Mouse (Mus musculus) stomach, embryonic 14.5 days (tissue): ENCODE measurements around the gene Sdha. TPM values are rescaled to one million over a fixed set of nuclear protein-coding genes. Genes with fewer than 3 reads are reported as not detected.

Experiments used
- ATAC-seq: fragments of 200-750 bp; cut with Nextera tagmentation; 2 replicates; pipeline ENCODE4 v1.8.0; 2017; ENCODE audit warnings: low read depth, moderate TSS enrichment; ENCODE audit not compliant: insufficient number of reproducible peaks, insufficient read depth, low FRiP score
- H3K27ac ChIP-seq: fragments of 300-500 bp; sonication (generic); 2 replicates; pipeline ENCODE4 v1.5.1; 2014; ENCODE audit warnings: mild to moderate bottlenecking, low read length, moderate library complexity, mixed read lengths
- H3K27me3 ChIP-seq: fragments of 300-500 bp; sonication (generic); 2 replicates; pipeline ENCODE4 v1.6.1; 2014; ENCODE audit warnings: low read length, control low read depth, mixed read lengths; ENCODE audit not compliant: control insufficient read depth, insufficient read depth
- H3K36me3 ChIP-seq: fragments of 300-500 bp; sonication (generic); 2 replicates; pipeline ENCODE4 v1.6.1; 2014; ENCODE audit warnings: mild to moderate bottlenecking, control low read depth, low read length, moderate library complexity, mixed read lengths; ENCODE audit not compliant: control insufficient read depth, insufficient read depth
- H3K4me1 ChIP-seq: fragments of 300-500 bp; sonication (generic); 2 replicates; pipeline ENCODE4 v1.6.1; 2014; ENCODE audit warnings: low read length, control low read depth, mixed read lengths; ENCODE audit not compliant: control insufficient read depth, insufficient read depth
- H3K4me2 ChIP-seq: fragments of 300-500 bp; sonication (generic); replicated peaks from 2 replicates; pipeline ENCODE4 v1.6.1; 2014; ENCODE audit warnings: low read depth, low read length, control low read depth
- H3K4me3 ChIP-seq: fragments of 300-500 bp; sonication (generic); 2 replicates; pipeline ENCODE4 v1.5.1; 2014; ENCODE audit warnings: low read depth, low read length, control low read depth
- H3K9ac ChIP-seq: fragments of 300-500 bp; sonication (generic); replicated peaks from 2 replicates; pipeline ENCODE4 v1.6.1; 2014; ENCODE audit warnings: low read depth, mild to moderate bottlenecking, control low read depth, low read length, moderate library complexity, mixed read lengths
- H3K9me3 ChIP-seq: fragments of 300-500 bp; sonication (generic); 2 replicates; pipeline ENCODE4 v1.6.1; 2016; ENCODE audit warnings: low read depth, low read length, control low read depth; ENCODE audit not compliant: control insufficient read depth
- WGBS: fragments of 180-500 bp; shearing (Covaris S2); extraction: QIAGEN DNeasy Blood & Tissue Kit; methylation state at CpG from one replicate; pipeline ENCODE4 v1.1.7; 2014; 5-methylcytosine and 5-hydroxymethylcytosine counted together
- polyA plus RNA-seq: library from polyadenylated mRNA; unstranded; fragments of >200 nt; fragmentation: Nextera tagmentation; extraction: Ambion mirVana; gene quantifications from 2 replicates; pipeline ENCODE4 v1.2.1, GENCODE M21; 2014

The Sdha gene
- polyA plus RNA-seq, 1 experiment from 2014 or later = 205 TPM

DNA sequence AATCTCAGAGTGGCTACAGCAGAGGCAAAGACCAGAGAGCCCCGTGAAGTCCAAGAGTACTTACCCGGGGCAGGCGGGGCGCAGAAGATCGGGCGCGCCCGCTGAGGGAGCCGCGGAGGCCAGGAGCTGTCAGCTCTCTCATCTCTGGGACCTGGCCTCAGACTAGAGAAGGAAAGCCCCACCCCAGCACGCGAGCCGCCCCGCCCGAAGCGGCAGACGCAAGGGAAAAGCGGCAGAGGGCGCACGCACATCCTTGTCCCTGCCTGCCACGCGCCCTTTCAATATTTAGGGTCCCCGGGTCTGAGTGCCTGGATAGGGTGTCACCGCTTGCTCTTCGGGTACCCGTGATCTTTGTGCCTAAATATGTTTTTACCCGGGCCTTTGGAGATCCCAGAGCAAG is 57.9 kb downstream of the Sdha start, which contains the start of gene Ahrr:
Gene Ahrr (minus strand): TSS at position 165 of the 400 bp plus-strand sequence.
- H3K4me2 ChIP-seq = peak within 1 kb of the TSS; percentile 35
- no peaks in the 10 kb centered on the region for H3K4me1 ChIP-seq
- no peaks in the 10 kb centered on the region for H3K9me3 ChIP-seq
- 2% methylated on average over 27 of the region's 27 CpGs for WGBS
- no peaks in the 10 kb centered on the region for H3K36me3 ChIP-seq
- H3K27ac ChIP-seq = no peak within 1 kb of the TSS
- H3K4me3 ChIP-seq = peak within 1 kb of the TSS; percentile 7; the same call in 1 of the 2 replicates
- no peaks in the 10 kb centered on the region for H3K27me3 ChIP-seq
- peak; percentile 71 for ATAC-seq
- H3K9ac ChIP-seq = no peak within 1 kb of the TSS

DNA sequence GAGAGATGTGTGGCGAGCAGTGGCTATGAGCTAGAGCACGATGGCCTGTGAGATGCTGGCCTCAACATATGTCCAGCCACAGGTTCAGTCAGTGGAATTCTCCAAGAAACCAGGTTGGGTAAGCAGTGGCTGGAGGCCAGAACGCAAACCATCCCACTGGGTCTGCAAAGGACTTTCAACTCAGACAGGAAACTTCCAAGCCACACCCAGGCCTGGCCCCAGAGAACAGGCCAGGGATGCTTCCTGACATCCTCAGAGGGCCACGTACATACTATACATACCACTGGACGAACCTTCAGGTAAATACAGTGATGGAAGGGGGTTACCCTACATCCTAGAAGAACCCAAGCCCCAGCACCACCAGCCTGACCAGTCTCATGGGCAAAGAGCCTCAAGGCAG is 60.4 kb downstream of the Sdha start:
- Histone ChIP-seq H3K4me2 (no peak overlapping the region), H3K4me3 (no peak overlapping the region), H3K4me1 (no peaks in the 10 kb centered on the region), H3K27me3 (no peaks in the 10 kb centered on the region), H3K9ac (no peak overlapping the region), H3K9me3 (no peaks in the 10 kb centered on the region), H3K36me3 (no peaks in the 10 kb centered on the region), H3K27ac (no peak overlapping the region)
- no peak for ATAC-seq
- WGBS = 84% methylated on average over 5 of the region's 5 CpGs

DNA sequence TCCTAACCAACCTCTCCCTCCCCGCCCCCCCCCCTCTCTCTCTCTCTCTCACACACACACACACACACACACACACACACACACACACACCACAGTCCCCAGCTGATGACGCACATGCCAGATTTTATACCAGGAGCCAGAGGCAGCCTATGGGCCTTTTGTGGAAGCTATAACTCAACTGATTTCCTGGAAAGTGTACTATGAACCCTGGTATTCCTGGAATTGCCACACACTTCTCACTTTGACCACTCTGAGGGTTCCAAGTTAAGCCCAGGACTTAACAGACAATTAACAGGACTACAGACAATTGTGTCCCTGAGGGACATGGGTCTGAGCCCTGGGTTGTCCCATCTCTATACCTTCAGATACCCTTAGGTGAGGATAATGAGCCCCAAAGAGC is 67.8 kb downstream of the Sdha start:
- H3K9me3 ChIP-seq = no peaks in the 10 kb centered on the region
- no peaks in the 10 kb centered on the region for H3K36me3 ChIP-seq
- H3K27ac ChIP-seq = no peak overlapping the region
- H3K9ac ChIP-seq = no peak overlapping the region
- 81% methylated on average over 1 of the region's 2 CpGs for WGBS
- H3K4me1 ChIP-seq = no peaks in the 10 kb centered on the region
- no peak for ATAC-seq
- no peak overlapping the region for H3K4me3 ChIP-seq
- no peak overlapping the region for H3K4me2 ChIP-seq
- H3K27me3 ChIP-seq = no peaks in the 10 kb centered on the region

DNA sequence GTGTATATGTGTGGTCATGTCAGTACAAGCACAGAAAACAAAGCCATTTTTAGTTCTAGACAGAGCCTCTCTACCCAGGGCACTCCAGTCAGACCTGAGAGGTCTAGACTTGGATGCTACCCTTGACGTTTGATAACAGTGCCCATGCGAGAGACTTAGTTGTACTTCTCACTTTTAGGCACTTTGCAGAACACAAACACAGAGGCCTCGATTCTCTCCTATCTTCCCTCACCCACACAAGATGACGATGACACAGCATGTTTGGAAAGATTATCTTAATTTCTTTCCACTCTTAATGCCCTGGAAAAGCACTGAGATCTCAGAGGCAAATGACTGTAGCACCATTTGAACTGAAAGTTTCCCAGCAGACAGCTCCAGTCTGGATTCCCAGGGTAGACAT is 74.4 kb downstream of the Sdha start:
- no peak overlapping the region for H3K27ac ChIP-seq
- 68% methylated on average over 4 of the region's 4 CpGs for WGBS
- ATAC-seq = peak; percentile 33; the same call in 1 of the 2 replicates

More for the DNA sequence above, 74.4 kb downstream of the Sdha start:
- Histone ChIP-seq H3K36me3 (no peaks in the 10 kb centered on the region), H3K27me3 (no peaks in the 10 kb centered on the region), H3K4me2 (no peak overlapping the region), H3K4me1 (no peaks in the 10 kb centered on the region), H3K4me3 (no peak overlapping the region), H3K9ac (no peak overlapping the region), H3K9me3 (no peaks in the 10 kb centered on the region)

Other genes starting within 250 kb of the Sdha start
- not detected in 2 replicates for gene Slc9a3, start 228.8 kb downstream of the Sdha start, polyA plus RNA-seq
- gene Exoc3, start 141.5 kb downstream of the Sdha start, polyA plus RNA-seq = 82.1 and 86.8 TPM in 2 replicates
- gene Ahrr, start 57.9 kb downstream of the Sdha start, polyA plus RNA-seq = 0.41 and 0.54 TPM in 2 replicates
- gene Pdcd6, start 32.7 kb downstream of the Sdha start, polyA plus RNA-seq = 157 and 174 TPM in 2 replicates
- 59.6 and 62.6 TPM in 2 replicates for gene Ccdc127, start within 50 bp of the Sdha start, polyA plus RNA-seq
- not detected in 2 replicates for gene Lrrc14b, start 13.7 kb upstream of the Sdha start, polyA plus RNA-seq
- 6.9 and 7.6 TPM in 2 replicates for gene Zfp72, start 40.6 kb upstream of the Sdha start, polyA plus RNA-seq
- 70.2 and 77.1 TPM in 2 replicates for gene Ftl1-ps1, start 49.4 kb upstream of the Sdha start, polyA plus RNA-seq
- 22.2 and 22.7 TPM in 2 replicates for gene Zfp825, start 143.7 kb upstream of the Sdha start, polyA plus RNA-seq